Mouse (Mus musculus): Measurements from ENCODE around the gene Sult1a1. TPM values are rescaled to one million over a fixed set of nuclear protein-coding genes. Genes with fewer than 3 reads are reported as not detected.

The Sult1a1 gene
- polyA plus RNA-seq, 1 experiment from 2014 or later = 17.9 TPM

DNA sequence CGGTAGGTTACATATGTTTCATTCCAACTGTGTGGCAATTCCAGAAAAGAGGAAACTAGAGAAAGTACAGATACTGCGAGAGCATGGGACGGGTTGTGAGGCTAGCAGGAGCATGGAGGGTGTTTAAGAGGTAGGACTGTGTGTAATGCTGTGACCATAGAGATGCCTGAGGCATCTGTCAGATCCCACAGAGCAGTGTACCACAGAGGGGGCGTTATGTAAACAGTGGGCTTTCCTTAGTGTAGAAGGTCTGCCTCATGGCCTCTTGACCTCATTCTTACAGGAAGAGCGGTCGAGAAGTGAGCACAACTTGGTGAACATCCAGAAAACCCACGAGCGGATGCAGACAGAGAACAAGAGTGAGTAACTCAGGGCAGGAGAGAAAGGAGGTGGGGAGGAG, 12.6 kb downstream of the Sult1a1 start:
- DNase-seq (ENCODE audit: low spot score) (peak; percentile 19), ATAC-seq (ENCODE audit: low read depth) (0 out of 2 replicates have a peak, but pooled peaks have one; percentile 37)
- no peak overlapping the region for H3K9ac ChIP-seq (ENCODE audit: low read depth, low read length)
- 0 out of 2 replicates have a peak overlapping the region, but pooled peaks have one; percentile 52 for H3K27ac ChIP-seq (replicated peaks; ENCODE audit: low read depth, low read length)
- no peaks in the 10 kb centered on the region for H3K27me3 ChIP-seq (replicated peaks; ENCODE audit: control insufficient read depth, insufficient read depth, low read length)
- H3K4me2 ChIP-seq (ENCODE audit: low read depth, low read length) = no peak overlapping the region
- H3K9me3 ChIP-seq (ENCODE audit: control insufficient read depth, low read length) = no peaks in the 10 kb centered on the region
- peaks cover 36% of the 10 kb centered on the region for H3K36me3 ChIP-seq (ENCODE audit: control insufficient read depth, insufficient read depth, low read length)
- H3K4me1 ChIP-seq (ENCODE audit: control insufficient read depth, insufficient read depth, low read length) = no peaks in the 10 kb centered on the region
- 62% methylated on average over 8 of the region's 8 CpGs for WGBS
- H3K4me3 ChIP-seq (ENCODE audit: low read depth, low read length) = no peak overlapping the region

DNA sequence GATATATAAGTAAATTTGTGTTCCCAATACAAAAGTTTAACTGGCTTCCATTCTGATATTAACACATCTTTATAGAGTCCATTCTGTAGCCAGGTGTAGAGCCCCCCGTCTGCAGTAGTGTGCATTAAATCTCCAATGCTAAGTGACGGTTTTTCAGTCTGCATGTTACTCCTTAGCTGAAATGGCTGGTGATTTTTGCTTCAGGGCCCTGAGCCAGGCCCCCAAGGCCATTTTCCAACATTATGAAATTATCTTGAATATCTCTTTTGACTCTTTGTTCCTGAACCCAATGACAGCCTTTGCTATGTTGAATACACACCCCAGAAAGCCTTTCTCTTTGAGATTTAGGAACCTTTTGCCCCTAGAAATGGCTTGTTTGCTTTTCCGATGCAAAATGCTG, 16.5 kb downstream of the Sult1a1 start:
- Histone ChIP-seq H3K27ac (replicated peaks; ENCODE audit: low read depth, low read length) (no peak overlapping the region), H3K4me2 (ENCODE audit: low read depth, low read length) (no peak overlapping the region), H3K27me3 (replicated peaks; ENCODE audit: control insufficient read depth, insufficient read depth, low read length) (no peaks in the 10 kb centered on the region), H3K4me3 (ENCODE audit: low read depth, low read length) (no peak overlapping the region), H3K9ac (ENCODE audit: low read depth, low read length) (no peak overlapping the region), H3K9me3 (ENCODE audit: control insufficient read depth, low read length) (no peaks in the 10 kb centered on the region), H3K36me3 (ENCODE audit: control insufficient read depth, insufficient read depth, low read length) (peaks cover 21% of the 10 kb centered on the region), H3K4me1 (ENCODE audit: control insufficient read depth, insufficient read depth, low read length) (no peaks in the 10 kb centered on the region)
- ATAC-seq (ENCODE audit: low read depth) (no peak), DNase-seq (ENCODE audit: low spot score) (no peak)
- WGBS = 86% methylated on average over 3 of the region's 3 CpGs

DNA sequence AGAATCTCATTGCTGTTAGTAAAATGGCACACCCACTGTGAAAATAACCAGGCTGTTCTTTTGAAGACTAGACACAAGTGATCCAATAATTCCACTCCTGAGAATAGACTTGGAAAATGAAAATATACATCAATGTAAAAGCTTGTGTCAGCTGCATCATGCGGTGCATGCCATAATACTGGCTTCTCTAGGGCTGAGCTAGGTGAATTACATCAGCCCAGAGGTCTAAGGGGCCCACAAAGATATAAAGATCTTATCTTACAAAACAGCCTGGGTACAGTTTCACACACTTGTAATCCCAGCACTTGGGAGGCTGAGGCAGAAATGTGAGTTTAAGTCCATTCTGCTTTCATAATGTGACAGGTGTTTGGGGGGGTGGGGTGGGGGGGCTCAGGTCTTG, 18.7 kb downstream of the Sult1a1 start:
- Histone ChIP-seq H3K4me2 (ENCODE audit: low read depth, low read length) (no peak overlapping the region), H3K27me3 (replicated peaks; ENCODE audit: control insufficient read depth, insufficient read depth, low read length) (no peaks in the 10 kb centered on the region), H3K36me3 (ENCODE audit: control insufficient read depth, insufficient read depth, low read length) (0 out of 2 replicates have a peak, but pooled peaks cover 10% of the 10 kb centered on the region), H3K27ac (replicated peaks; ENCODE audit: low read depth, low read length) (no peak overlapping the region), H3K9me3 (ENCODE audit: control insufficient read depth, low read length) (no peaks in the 10 kb centered on the region), H3K4me3 (ENCODE audit: low read depth, low read length) (no peak overlapping the region), H3K9ac (ENCODE audit: low read depth, low read length) (no peak overlapping the region), H3K4me1 (ENCODE audit: control insufficient read depth, insufficient read depth, low read length) (no peaks in the 10 kb centered on the region)
- DNase-seq (ENCODE audit: low spot score) = no peak
- ATAC-seq (ENCODE audit: low read depth) = no peak
- WGBS = 83% methylated on average over 1 of the region's 1 CpGs

DNA sequence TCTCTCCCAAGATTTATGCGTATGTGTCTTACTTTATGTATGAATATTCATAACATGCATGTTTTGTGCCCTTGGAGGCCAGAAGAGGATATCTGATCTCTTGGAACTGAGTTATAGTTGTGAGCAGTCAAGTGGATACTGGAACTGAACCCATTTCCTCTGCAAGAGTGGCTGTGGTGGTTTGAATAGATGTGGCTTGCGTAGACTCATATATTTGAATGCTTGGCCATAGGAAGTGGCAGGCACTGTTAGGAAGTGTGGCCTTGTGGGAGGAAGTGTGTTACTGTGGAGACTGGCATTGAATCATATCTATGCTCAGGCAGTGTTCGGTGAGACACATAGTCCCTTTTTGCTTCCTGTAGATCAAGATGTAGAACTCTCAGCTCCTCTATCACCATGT, 20.5 kb downstream of the Sult1a1 start:
- no peak for DNase-seq (ENCODE audit: low spot score)
- Histone ChIP-seq H3K27me3 (replicated peaks; ENCODE audit: control insufficient read depth, insufficient read depth, low read length) (no peaks in the 10 kb centered on the region), H3K36me3 (ENCODE audit: control insufficient read depth, insufficient read depth, low read length) (no peaks in the 10 kb centered on the region), H3K4me1 (ENCODE audit: control insufficient read depth, insufficient read depth, low read length) (no peaks in the 10 kb centered on the region), H3K9me3 (ENCODE audit: control insufficient read depth, low read length) (no peaks in the 10 kb centered on the region), H3K4me2 (ENCODE audit: low read depth, low read length) (no peak overlapping the region), H3K9ac (ENCODE audit: low read depth, low read length) (no peak overlapping the region), H3K4me3 (ENCODE audit: low read depth, low read length) (no peak overlapping the region), H3K27ac (replicated peaks; ENCODE audit: low read depth, low read length) (no peak overlapping the region)
- 89% methylated on average over 3 of the region's 3 CpGs for WGBS
- ATAC-seq (ENCODE audit: low read depth) = no peak

DNA sequence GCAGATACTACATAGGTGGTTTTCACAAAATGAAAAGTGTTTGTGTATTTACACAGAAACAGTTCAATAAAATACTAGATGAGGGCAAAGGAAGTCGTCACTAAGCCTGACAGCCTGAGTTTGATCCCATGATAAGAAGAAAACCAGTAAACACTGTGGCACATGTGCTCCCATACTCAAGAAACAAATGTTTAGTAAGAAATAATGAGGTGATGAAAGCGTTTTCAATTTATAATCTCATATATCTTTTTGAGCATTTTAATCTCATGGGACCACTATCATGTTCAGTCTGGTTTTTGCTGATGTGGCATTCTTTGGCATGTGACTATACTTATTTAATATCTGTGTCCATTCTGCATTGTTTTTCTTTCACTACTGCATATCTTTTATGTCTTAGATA, 22.2 kb downstream of the Sult1a1 start:
- no peak overlapping the region for H3K9ac ChIP-seq (ENCODE audit: low read depth, low read length)
- H3K4me2 ChIP-seq (ENCODE audit: low read depth, low read length) = no peak overlapping the region
- no peak overlapping the region for H3K4me3 ChIP-seq (ENCODE audit: low read depth, low read length)
- no peaks in the 10 kb centered on the region for H3K9me3 ChIP-seq (ENCODE audit: control insufficient read depth, low read length)
- H3K27me3 ChIP-seq (replicated peaks; ENCODE audit: control insufficient read depth, insufficient read depth, low read length) = no peaks in the 10 kb centered on the region
- WGBS = 84% methylated on average over 2 of the region's 2 CpGs
- DNase-seq (ENCODE audit: low spot score) (no peak), ATAC-seq (ENCODE audit: low read depth) (no peak)
- no peak overlapping the region for H3K27ac ChIP-seq (replicated peaks; ENCODE audit: low read depth, low read length)
- no peaks in the 10 kb centered on the region for H3K36me3 ChIP-seq (ENCODE audit: control insufficient read depth, insufficient read depth, low read length)
- H3K4me1 ChIP-seq (ENCODE audit: control insufficient read depth, insufficient read depth, low read length) = peaks cover 6% of the 10 kb centered on the region; the same call in 1 of the 2 replicates

DNA sequence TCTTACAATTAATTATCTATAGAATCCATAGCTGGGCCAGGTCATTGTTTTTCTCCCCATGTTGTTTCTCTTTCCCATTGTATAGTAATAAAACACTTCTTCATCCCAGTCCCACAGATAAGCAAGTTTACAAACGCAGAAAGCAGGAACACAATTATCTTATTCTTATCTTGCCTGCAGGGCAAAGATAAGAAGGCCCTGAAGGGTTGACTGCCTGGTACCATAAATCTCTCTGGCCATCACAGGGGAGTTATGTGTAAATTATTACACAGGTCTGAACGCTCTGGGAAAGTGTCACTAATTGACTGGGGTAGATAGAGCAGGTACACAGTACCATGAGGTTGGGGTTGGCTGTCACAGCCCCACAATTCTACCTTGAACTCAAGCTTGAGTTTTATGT, 25.4 kb downstream of the Sult1a1 start:
- Histone ChIP-seq H3K27ac (replicated peaks; ENCODE audit: low read depth, low read length) (no peak overlapping the region), H3K4me1 (ENCODE audit: control insufficient read depth, insufficient read depth, low read length) (peaks cover 6% of the 10 kb centered on the region; the same call in 1 of the 2 replicates), H3K4me2 (ENCODE audit: low read depth, low read length) (no peak overlapping the region), H3K4me3 (ENCODE audit: low read depth, low read length) (no peak overlapping the region), H3K9ac (ENCODE audit: low read depth, low read length) (no peak overlapping the region), H3K36me3 (ENCODE audit: control insufficient read depth, insufficient read depth, low read length) (no peaks in the 10 kb centered on the region), H3K27me3 (replicated peaks; ENCODE audit: control insufficient read depth, insufficient read depth, low read length) (no peaks in the 10 kb centered on the region), H3K9me3 (ENCODE audit: control insufficient read depth, low read length) (no peaks in the 10 kb centered on the region)
- ATAC-seq (ENCODE audit: low read depth) (no peak), DNase-seq (ENCODE audit: low spot score) (no peak)
- 91% methylated on average over 2 of the region's 2 CpGs for WGBS

DNA sequence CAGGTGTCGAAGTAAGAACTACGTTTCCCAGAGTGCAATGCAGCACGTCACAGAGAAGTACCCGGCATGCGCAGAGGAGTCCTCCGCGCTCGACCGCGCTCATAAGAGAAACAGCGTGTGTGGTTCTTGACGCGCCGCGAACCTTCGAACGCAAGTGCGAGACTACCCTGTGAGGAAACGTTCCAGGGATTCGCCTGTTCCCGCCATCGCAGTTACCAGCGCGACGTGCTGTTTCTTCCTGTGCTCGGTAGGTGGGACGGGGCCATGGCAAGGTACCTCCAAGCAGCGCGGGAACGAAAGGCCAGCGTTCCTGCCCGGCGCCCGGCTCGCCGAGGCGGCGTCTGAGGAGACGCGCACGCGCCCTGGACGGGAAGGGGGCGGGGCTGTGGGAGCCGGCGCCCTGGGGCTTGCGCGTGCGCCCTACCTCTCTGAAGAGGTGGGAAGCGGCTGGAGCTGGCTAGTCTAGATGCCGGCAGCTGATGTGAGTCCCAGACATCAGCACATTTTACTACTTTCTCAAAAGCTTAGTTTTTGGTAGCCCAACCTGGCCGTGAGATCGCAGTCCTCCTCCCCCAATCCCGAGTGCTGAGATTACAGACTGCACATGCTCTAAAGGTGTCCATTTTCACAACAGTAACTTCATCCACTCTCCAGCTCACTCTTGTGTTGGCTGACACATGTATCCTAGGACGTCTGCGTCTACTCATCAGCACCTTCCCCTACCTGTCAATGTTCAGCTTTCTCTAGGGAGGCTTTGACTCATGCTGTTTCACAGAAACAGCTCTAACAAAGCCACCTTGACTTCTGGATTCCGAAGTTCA, 26.8 kb downstream of the Sult1a1 start, which contains the start of gene Sgf29:
Sgf29 (plus strand) TSS at position 79 of the 821 bp plus-strand sequence.
- Histone ChIP-seq H3K36me3 (ENCODE audit: control insufficient read depth, insufficient read depth, low read length) (no peaks in the 10 kb centered on the region), H3K4me1 (ENCODE audit: control insufficient read depth, insufficient read depth, low read length) (peaks cover 6% of the 10 kb centered on the region; the same call in 1 of the 2 replicates), H3K4me2 (ENCODE audit: low read depth, low read length) (peak within 1 kb of the TSS; percentile 62), H3K27me3 (replicated peaks; ENCODE audit: control insufficient read depth, insufficient read depth, low read length) (no peaks in the 10 kb centered on the region), H3K27ac (replicated peaks; ENCODE audit: low read depth, low read length) (peak within 1 kb of the TSS; percentile 84), H3K9ac (ENCODE audit: low read depth, low read length) (peak within 1 kb of the TSS; percentile 62), H3K4me3 (ENCODE audit: low read depth, low read length) (peak within 1 kb of the TSS; percentile 48), H3K9me3 (ENCODE audit: control insufficient read depth, low read length) (no peaks in the 10 kb centered on the region)
- WGBS = 1% methylated on average over 53 of the region's 57 CpGs
- ATAC-seq (ENCODE audit: low read depth) = peak; percentile 99
- DNase-seq (ENCODE audit: low spot score) = peak; percentile 97

DNA sequence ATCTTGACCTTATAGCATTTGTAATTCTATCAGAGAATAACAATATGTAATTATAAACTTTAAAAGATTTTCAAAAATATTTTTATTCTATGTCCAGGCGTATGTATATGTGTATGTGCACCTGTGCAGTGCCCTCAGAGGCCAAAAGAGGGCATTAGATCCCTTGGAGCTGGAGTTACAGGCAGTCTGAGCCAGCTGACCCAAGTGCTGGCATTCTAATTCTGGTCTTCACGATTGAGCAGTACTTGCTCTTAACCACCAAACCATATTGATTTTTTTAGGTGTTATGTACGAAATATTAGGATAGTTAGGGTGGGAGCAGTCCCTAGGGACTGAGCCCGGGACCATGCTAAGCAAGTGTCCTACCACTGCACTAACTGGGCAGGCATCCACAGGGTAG, 27.7 kb downstream of the Sult1a1 start:
- H3K27me3 ChIP-seq (replicated peaks; ENCODE audit: control insufficient read depth, insufficient read depth, low read length) = no peaks in the 10 kb centered on the region
- ATAC-seq (ENCODE audit: low read depth) (no peak), DNase-seq (ENCODE audit: low spot score) (no peak)
- H3K4me2 ChIP-seq (ENCODE audit: low read depth, low read length) = peak overlapping the region; percentile 62; the same call in 1 of the 2 replicates
- no peaks in the 10 kb centered on the region for H3K9me3 ChIP-seq (ENCODE audit: control insufficient read depth, low read length)
- peak overlapping the region; percentile 48 for H3K4me3 ChIP-seq (ENCODE audit: low read depth, low read length)
- no peak overlapping the region for H3K27ac ChIP-seq (replicated peaks; ENCODE audit: low read depth, low read length)
- H3K4me1 ChIP-seq (ENCODE audit: control insufficient read depth, insufficient read depth, low read length) = peaks cover 6% of the 10 kb centered on the region; the same call in 1 of the 2 replicates
- no peaks in the 10 kb centered on the region for H3K36me3 ChIP-seq (ENCODE audit: control insufficient read depth, insufficient read depth, low read length)
- no peak overlapping the region for H3K9ac ChIP-seq (ENCODE audit: low read depth, low read length)
- 78% methylated on average over 4 of the region's 4 CpGs for WGBS

DNA sequence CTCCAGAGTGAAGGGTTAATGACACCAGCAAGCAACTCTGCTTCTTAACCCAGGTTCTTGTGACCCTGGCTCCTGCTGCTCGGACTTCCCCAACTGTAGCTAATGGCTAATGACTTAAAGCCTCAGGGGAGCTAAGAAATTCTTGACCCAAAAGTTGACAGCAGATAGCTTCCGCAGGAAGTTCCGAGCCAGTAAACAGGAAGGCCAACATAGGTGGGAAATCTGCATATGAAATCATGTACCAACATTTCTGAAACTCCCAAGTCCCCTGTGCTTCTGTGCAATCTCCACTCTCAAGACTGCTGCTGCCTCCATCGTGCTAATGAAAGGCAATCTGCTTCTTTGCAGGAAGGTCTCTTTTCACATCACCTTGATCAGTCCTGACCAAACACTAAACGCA, 30.5 kb downstream of the Sult1a1 start:
- H3K9ac ChIP-seq (ENCODE audit: low read depth, low read length) = no peak overlapping the region
- H3K9me3 ChIP-seq (ENCODE audit: control insufficient read depth, low read length) = no peaks in the 10 kb centered on the region
- H3K36me3 ChIP-seq (ENCODE audit: control insufficient read depth, insufficient read depth, low read length) = no peaks in the 10 kb centered on the region
- H3K27ac ChIP-seq (replicated peaks; ENCODE audit: low read depth, low read length) = no peak overlapping the region
- no peaks in the 10 kb centered on the region for H3K27me3 ChIP-seq (replicated peaks; ENCODE audit: control insufficient read depth, insufficient read depth, low read length)
- DNase-seq (ENCODE audit: low spot score) (no peak), ATAC-seq (ENCODE audit: low read depth) (no peak)
- H3K4me3 ChIP-seq (ENCODE audit: low read depth, low read length) = no peak overlapping the region
- no peak overlapping the region for H3K4me2 ChIP-seq (ENCODE audit: low read depth, low read length)
- 39% methylated on average over 5 of the region's 5 CpGs for WGBS
- H3K4me1 ChIP-seq (ENCODE audit: control insufficient read depth, insufficient read depth, low read length) = peaks cover 6% of the 10 kb centered on the region; the same call in 1 of the 2 replicates

Measured in embryonic facial prominence, embryonic 14.5 days (tissue).